Mouse (Mus musculus) cortical plate, adult 2 months (tissue): ENCODE data around the gene Meis2. TPM values are rescaled to one million over a fixed set of nuclear protein-coding genes. Genes with fewer than 3 reads are reported as not detected.
A peak's percentile ranks its signal among the peaks of the same experiment; 100 is the strongest.

Experiments
- H3K27ac ChIP-seq: fragments of 200-500 bp; 2 replicates; pipeline ENCODE4 v1.5.1; 2012; ENCODE audit warnings: low read length, control low read depth, inconsistent platforms; ENCODE audit not compliant: insufficient read depth
- H3K4me1 ChIP-seq: fragments of 200-500 bp; 2 replicates; pipeline ENCODE4 v1.6.1; 2011; ENCODE audit warnings: low read length; ENCODE audit not compliant: control insufficient read depth, insufficient read depth
- H3K4me3 ChIP-seq: fragments of 200-500 bp; 2 replicates; pipeline ENCODE4 v1.5.1; 2011; ENCODE audit warnings: mild to moderate bottlenecking, low read length, control low read depth; ENCODE audit not compliant: insufficient read depth
- CTCF ChIP-seq: fragments of 200-500 bp; IDR thresholded peaks from 2 replicates; pipeline ENCODE4 v1.5.1; 2011; ENCODE audit warnings: mild to moderate bottlenecking, control low read depth, low read length; ENCODE audit not compliant: insufficient read depth; ENCODE audit errors: extremely low read depth
- POLR2A ChIP-seq: fragments of 200-500 bp; IDR thresholded peaks from 2 replicates; pipeline ENCODE4 v1.6.1; 2011; ENCODE audit warnings: mild to moderate bottlenecking, low read length, control low read depth; ENCODE audit not compliant: insufficient read depth; ENCODE audit errors: extremely low read depth
- polyA plus RNA-seq: library from polyadenylated mRNA; depleted of rRNA; stranded (reverse); fragments of >200 nt; gene quantifications from 2 replicates; pipeline ENCODE4 v1.2.3, GENCODE M21; 2012

Meis2 gene
- polyA plus RNA-seq, 1 experiment = 86.1 TPM

GRCm38 (mm10) chr2:115857123-115858080 is 208.2 kb downstream of the Meis2 start:
- 0 out of 2 replicates have a peak, but pooled peaks cover 1% of the 10 kb centered on the region for H3K4me1 ChIP-seq
- no peak overlapping the region for H3K4me3 ChIP-seq
- no peak overlapping the region for H3K27ac ChIP-seq

GRCm38 (mm10) chr2:115856401-115857073 is 209.1 kb downstream of the Meis2 start:
- no peak overlapping the region for H3K27ac ChIP-seq
- TF ChIP-seq CTCF (no peak), POLR2A (no peak)
- H3K4me3 ChIP-seq = no peak overlapping the region
- 0 out of 2 replicates have a peak, but pooled peaks cover 1% of the 10 kb centered on the region for H3K4me1 ChIP-seq

More at GRCm38 (mm10) chr2:115857123-115858080, 208.2 kb downstream of the Meis2 start:
- TF ChIP-seq POLR2A (no peak), CTCF (no peak)

GRCm38 (mm10) chr2:115855511-115856400 is 209.9 kb downstream of the Meis2 start:
- Histone ChIP-seq H3K27ac (no peak overlapping the region), H3K4me3 (peak overlapping the region; percentile 27; the same call in 1 of the 2 replicates), H3K4me1 (0 out of 2 replicates have a peak, but pooled peaks cover 1% of the 10 kb centered on the region)
- TF ChIP-seq POLR2A (0 out of 2 replicates have a peak, but pooled peaks have one; percentile 32), CTCF (peak; percentile 59)

- Histone ChIP-seq H3K27ac (no peak overlapping the region), H3K4me3 (peak overlapping the region; percentile 30), H3K4me1 (no peaks in the 10 kb centered on the region)
- no peak for TF ChIP-seq POLR2A
- TF ChIP-seq CTCF = no peak
These were observed 210.8 kb downstream of the Meis2 start for GRCm38 (mm10) chr2:115854828-115855311.

GRCm38 (mm10) chr2:115854007-115854827 is 211.4 kb downstream of the Meis2 start:
- H3K27ac ChIP-seq = no peak overlapping the region
- TF ChIP-seq POLR2A (no peak), CTCF (no peak)
- H3K4me1 ChIP-seq = no peaks in the 10 kb centered on the region
- peak overlapping the region; percentile 30 for H3K4me3 ChIP-seq

- Histone ChIP-seq H3K4me1 (no peaks in the 10 kb centered on the region), H3K4me3 (no peak overlapping the region; the same call in 1 of the 2 replicates), H3K27ac (no peak overlapping the region)
- no peak for TF ChIP-seq CTCF
- TF ChIP-seq POLR2A = no peak
These were observed 212.4 kb downstream of the Meis2 start for GRCm38 (mm10) chr2:115853221-115853620.

GRCm38 (mm10) chr2:115852615-115853014 is 213.0 kb downstream of the Meis2 start:
- TF ChIP-seq CTCF (no peak), POLR2A (no peak)
- Histone ChIP-seq H3K4me3 (peak overlapping the region; percentile 25), H3K4me1 (no peaks in the 10 kb centered on the region), H3K27ac (no peak overlapping the region)

- no peak overlapping the region for H3K27ac ChIP-seq
- H3K4me3 ChIP-seq = peak overlapping the region; percentile 25; the same call in 1 of the 2 replicates
- TF ChIP-seq CTCF = no peak
- H3K4me1 ChIP-seq = no peaks in the 10 kb centered on the region
These were observed 213.5 kb downstream of the Meis2 start for GRCm38 (mm10) chr2:115852109-115852508.
